ENCODE assay signal across 9 mouse cellular contexts in the genomic region with DNA sequence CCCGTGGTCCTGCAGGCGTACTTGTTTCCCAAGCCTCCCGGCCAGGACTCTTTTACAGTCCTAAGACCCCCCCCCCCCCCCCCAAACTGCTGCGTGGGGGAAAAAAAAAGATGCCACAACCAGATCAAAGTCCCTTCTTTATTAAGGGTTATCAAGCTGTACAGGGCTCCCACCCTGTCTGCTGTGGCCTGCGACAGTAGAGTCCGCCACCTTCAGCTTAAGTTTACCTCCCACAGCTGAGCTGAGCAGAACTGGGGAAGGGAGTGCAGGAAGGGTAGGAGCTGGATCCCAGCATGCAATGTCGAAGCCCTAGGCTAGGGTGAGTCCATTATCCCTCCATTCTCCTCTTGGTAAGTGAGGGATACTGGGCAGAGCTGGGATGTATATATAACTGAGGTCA. TPM values are rescaled to one million over a fixed set of nuclear protein-coding genes. Genes with fewer than 3 reads are reported as not detected.
DNase-seq lines count a peak whose midpoint lies in the region; ATAC-seq and TF ChIP-seq lines count a peak whose summit lies in the region.
"Had no signal": no experiment of that assay in that cellular context is flagged by ENCODE, and none has a peak within 500 bp of the region (broad histone marks: within the 10 kb centered on the region; RNA-seq: fewer than 3 reads in every experiment).

No protein-coding gene starts in this region.

- TF ChIP-seq CTCF in layer of hippocampus, adult 2 months (conservative IDR thresholded peaks at IDR 0.05), result no peak

- no peak; the same call in 1 of the 2 replicates for ATAC-seq in forebrain, embryonic 12.5 days (ENCODE audit: low FRiP score)
- no peak for ATAC-seq in limb, embryonic 13.5 days (ENCODE audit: low FRiP score, low read depth)
- peak; percentile 12; the same call in 1 of the 2 replicates for ATAC-seq in neural tube, embryonic 14.5 days (ENCODE audit: low read depth)
- ATAC-seq in megakaryocyte-erythroid progenitor cell, adult 5-6 weeks (replicated peaks; ENCODE audit: low FRiP score, low TSS enrichment, poor library complexity, severe bottlenecking), result no peak

- no peak overlapping the region for H3K9ac ChIP-seq in forebrain, embryonic 12.5 days
- no peak overlapping the region for H3K9ac ChIP-seq in limb, embryonic 13.5 days
- no peak overlapping the region for H3K9ac ChIP-seq in neural tube, embryonic 14.5 days (replicated peaks; ENCODE audit: low read depth, low read length)

- peak overlapping the region; percentile 99 for H3K4me2 ChIP-seq in forebrain, embryonic 12.5 days
- H3K4me2 ChIP-seq in limb, embryonic 13.5 days (replicated peaks), result peak overlapping the region; percentile 100
- peak overlapping the region; percentile 100 for H3K4me2 ChIP-seq in neural tube, embryonic 14.5 days (ENCODE audit: low read depth, low read length)

- H3K27me3 ChIP-seq in forebrain, embryonic 12.5 days, result no peaks in the 10 kb centered on the region
- no peaks in the 10 kb centered on the region for H3K27me3 ChIP-seq in limb, embryonic 13.5 days
- H3K27me3 ChIP-seq in neural tube, embryonic 14.5 days (ENCODE audit: control insufficient read depth, insufficient read depth, low read length), result no peaks in the 10 kb centered on the region
- H3K27me3 ChIP-seq: Patski had no signal

- H3K36me3 ChIP-seq in forebrain, embryonic 12.5 days (replicated peaks), result peaks cover 57% of the 10 kb centered on the region
- peaks cover 70% of the 10 kb centered on the region for H3K36me3 ChIP-seq in limb, embryonic 13.5 days
- peaks cover 25% of the 10 kb centered on the region for H3K36me3 ChIP-seq in neural tube, embryonic 14.5 days (ENCODE audit: control insufficient read depth, insufficient read depth, low read length)

- no peak overlapping the region for H3K27ac ChIP-seq in layer of hippocampus, adult 2 months
- 0 out of 2 replicates have a peak overlapping the region, but pooled peaks have one; percentile 56 for H3K27ac ChIP-seq in forebrain, embryonic 12.5 days
- H3K27ac ChIP-seq in limb, embryonic 13.5 days, result no peak overlapping the region
- H3K27ac ChIP-seq in neural tube, embryonic 14.5 days (ENCODE audit: low read depth, low read length), result no peak overlapping the region

- H3K9me3 ChIP-seq in forebrain, embryonic 12.5 days, result no peaks in the 10 kb centered on the region
- no peaks in the 10 kb centered on the region for H3K9me3 ChIP-seq in limb, embryonic 13.5 days
- H3K9me3 ChIP-seq in neural tube, embryonic 14.5 days (ENCODE audit: control insufficient read depth, low read length), result no peaks in the 10 kb centered on the region

- peaks cover 23% of the 10 kb centered on the region for H3K4me1 ChIP-seq in forebrain, embryonic 12.5 days
- peaks cover 18% of the 10 kb centered on the region for H3K4me1 ChIP-seq in limb, embryonic 13.5 days
- peaks cover 15% of the 10 kb centered on the region; the same call in 1 of the 2 replicates for H3K4me1 ChIP-seq in neural tube, embryonic 14.5 days (ENCODE audit: control insufficient read depth, insufficient read depth, low read length)

- WGBS in forebrain, embryonic 12.5 days, result 42% methylated on average over 7 of the region's 7 CpGs
- 41% methylated on average over 6 of the region's 7 CpGs for WGBS in limb, embryonic 13.5 days
- 52% methylated on average over 6 of the region's 7 CpGs for WGBS in neural tube, embryonic 14.5 days

- no peak for DNase-seq in layer of hippocampus, adult 2 months (ENCODE audit: low spot score in 2 of 2)
- no peak for DNase-seq in layer of hippocampus, postnatal 10 days (ENCODE audit: low spot score in 2 of 2)
- DNase-seq in right cerebral cortex, adult 2 months (ENCODE audit: low spot score in 2 of 2), result no peak
- DNase-seq in layer of hippocampus, adult 11-12 months (ENCODE audit: low spot score), result no peak

- peak overlapping the region; percentile 77; the same call in 1 of the 2 replicates for H3K4me3 ChIP-seq in layer of hippocampus, adult 2 months
- peak overlapping the region; percentile 60 for H3K4me3 ChIP-seq in forebrain, embryonic 12.5 days (replicated peaks)
- H3K4me3 ChIP-seq in limb, embryonic 13.5 days, result peak overlapping the region; percentile 63
- H3K4me3 ChIP-seq in neural tube, embryonic 14.5 days (ENCODE audit: low read depth, low read length), result 0 out of 2 replicates have a peak overlapping the region, but pooled peaks have one; percentile 55

RNA-seq across cellular contexts. Expression of gene Abcb6, which starts 0.5 kb away (rescaled TPM):
- 10 to 100 TPM; 26.9 to 31.4 TPM for total RNA-seq in layer of hippocampus, adult 2 months (2021)
- 10 to 100 TPM; 37.7 to 45.8 TPM for total RNA-seq in layer of hippocampus, postnatal 10 days (2021)
- 30.8 and 36.3 TPM in 2 replicates for polyA plus RNA-seq in forebrain, embryonic 12.5 days (2016; fragmentation: Nextera tagmentation; extraction: Ambion mirVana)
- polyA plus RNA-seq in limb, embryonic 13.5 days (2015; fragmentation: Nextera tagmentation; extraction: Ambion mirVana), result 39.5 and 40.9 TPM in 2 replicates
- polyA plus RNA-seq in neural tube, embryonic 14.5 days (2014; fragmentation: Nextera tagmentation; extraction: Ambion mirVana), result 38.3 and 49.1 TPM in 2 replicates
- total RNA-seq in megakaryocyte-erythroid progenitor cell, adult 5-6 weeks (2014; fragmentation: Nextera tagmentation), result 67.7 and 101 TPM in 2 replicates
- total RNA-seq in megakaryocyte-erythroid progenitor cell, adult 5-6 weeks (2017), result 22.2 and 75.6 TPM in 2 replicates

RNA-seq across cellular contexts. Expression of gene Ankzf1, which starts 11.2 kb away (rescaled TPM):
- total RNA-seq in layer of hippocampus, adult 2 months (2021), result 10 to 100 TPM; 28.4 to 30.4 TPM
- total RNA-seq in layer of hippocampus, postnatal 10 days (2021), result 10 to 100 TPM; 19.9 to 21.0 TPM
- 21.5 and 23.4 TPM in 2 replicates for polyA plus RNA-seq in forebrain, embryonic 12.5 days (2016; fragmentation: Nextera tagmentation; extraction: Ambion mirVana)
- polyA plus RNA-seq in limb, embryonic 13.5 days (2015; fragmentation: Nextera tagmentation; extraction: Ambion mirVana), result 28.0 and 28.9 TPM in 2 replicates
- 20.0 and 20.2 TPM in 2 replicates for polyA plus RNA-seq in neural tube, embryonic 14.5 days (2014; fragmentation: Nextera tagmentation; extraction: Ambion mirVana)
- total RNA-seq in megakaryocyte-erythroid progenitor cell, adult 5-6 weeks (2014; fragmentation: Nextera tagmentation), result 13.2 and 14.7 TPM in 2 replicates
- total RNA-seq in megakaryocyte-erythroid progenitor cell, adult 5-6 weeks (2017), result 16.9 and 24.1 TPM in 2 replicates

RNA-seq across cellular contexts. Expression of gene Atg9a, which starts 11.3 kb away (rescaled TPM):
- 100 to 1,000 TPM; 106 to 113 TPM for total RNA-seq in layer of hippocampus, adult 2 months (2021)
- total RNA-seq in layer of hippocampus, postnatal 10 days (2021), result 100 to 1,000 TPM in 1 of 2 experiments, 10 to 100 TPM in 1; 93.9 to 109 TPM
- 29.1 and 29.9 TPM in 2 replicates for polyA plus RNA-seq in forebrain, embryonic 12.5 days (2016; fragmentation: Nextera tagmentation; extraction: Ambion mirVana)
- 32.7 and 33.7 TPM in 2 replicates for polyA plus RNA-seq in limb, embryonic 13.5 days (2015; fragmentation: Nextera tagmentation; extraction: Ambion mirVana)
- 50.5 and 51.3 TPM in 2 replicates for polyA plus RNA-seq in neural tube, embryonic 14.5 days (2014; fragmentation: Nextera tagmentation; extraction: Ambion mirVana)
- total RNA-seq in megakaryocyte-erythroid progenitor cell, adult 5-6 weeks (2014; fragmentation: Nextera tagmentation), result 25.4 and 25.5 TPM in 2 replicates
- 4.8 and 8.0 TPM in 2 replicates for total RNA-seq in megakaryocyte-erythroid progenitor cell, adult 5-6 weeks (2017)

RNA-seq across cellular contexts. Expression of gene Zfand2b, which starts 12.3 kb away (rescaled TPM):
- 10 to 100 TPM; 31.9 to 41.8 TPM for total RNA-seq in layer of hippocampus, adult 2 months (2021)
- 10 to 100 TPM; 25.5 to 27.3 TPM for total RNA-seq in layer of hippocampus, postnatal 10 days (2021)
- polyA plus RNA-seq in forebrain, embryonic 12.5 days (2016; fragmentation: Nextera tagmentation; extraction: Ambion mirVana), result 30.4 and 32.8 TPM in 2 replicates
- polyA plus RNA-seq in limb, embryonic 13.5 days (2015; fragmentation: Nextera tagmentation; extraction: Ambion mirVana), result 36.3 and 36.8 TPM in 2 replicates
- polyA plus RNA-seq in neural tube, embryonic 14.5 days (2014; fragmentation: Nextera tagmentation; extraction: Ambion mirVana), result 33.1 and 36.5 TPM in 2 replicates
- 43.4 and 44.3 TPM in 2 replicates for total RNA-seq in megakaryocyte-erythroid progenitor cell, adult 5-6 weeks (2014; fragmentation: Nextera tagmentation)
- 33.4 and 48.9 TPM in 2 replicates for total RNA-seq in megakaryocyte-erythroid progenitor cell, adult 5-6 weeks (2017)

RNA-seq across cellular contexts. Expression of gene Glb1l, which starts 29.9 kb away (rescaled TPM):
- 10 to 100 TPM; 16.9 to 17.7 TPM for total RNA-seq in layer of hippocampus, adult 2 months (2021)
- 10 to 100 TPM; 22.4 to 23.2 TPM for total RNA-seq in layer of hippocampus, postnatal 10 days (2021)
- polyA plus RNA-seq in forebrain, embryonic 12.5 days (2016; fragmentation: Nextera tagmentation; extraction: Ambion mirVana), result 22.6 and 22.7 TPM in 2 replicates
- polyA plus RNA-seq in limb, embryonic 13.5 days (2015; fragmentation: Nextera tagmentation; extraction: Ambion mirVana), result 20.4 and 23.5 TPM in 2 replicates
- 15.6 and 17.3 TPM in 2 replicates for polyA plus RNA-seq in neural tube, embryonic 14.5 days (2014; fragmentation: Nextera tagmentation; extraction: Ambion mirVana)
- total RNA-seq in megakaryocyte-erythroid progenitor cell, adult 5-6 weeks (2014; fragmentation: Nextera tagmentation), result 20.0 and 24.2 TPM in 2 replicates
- 5.4 and 18.3 TPM in 2 replicates for total RNA-seq in megakaryocyte-erythroid progenitor cell, adult 5-6 weeks (2017)
